Mouse (Mus musculus) bone marrow, adult 2 months (tissue): Measurements from ENCODE around the gene Vmac. TPM values are rescaled to one million over a fixed set of nuclear protein-coding genes. Genes with fewer than 3 reads are reported as not detected.

Source experiments
- H3K27ac ChIP-seq: fragments of 200-500 bp; 2 replicates; pipeline ENCODE4 v1.5.1; 2012; ENCODE audit warnings: low read depth, mild to moderate bottlenecking, control low read depth, inconsistent platforms, low read length; ENCODE audit not compliant: control insufficient read depth, poor library complexity, insufficient read depth
- H3K4me1 ChIP-seq: fragments of 200-500 bp; 2 replicates; pipeline ENCODE4 v1.6.1; 2011; ENCODE audit warnings: low read length; ENCODE audit not compliant: control insufficient read depth, insufficient read depth
- H3K4me3 ChIP-seq: fragments of 200-500 bp; replicated peaks from 2 replicates; pipeline ENCODE3; 2011; ENCODE audit warnings: mild to moderate bottlenecking, low read depth, low read length, control low read depth; ENCODE audit not compliant: control insufficient read depth
- CTCF ChIP-seq: fragments of 200-500 bp; IDR thresholded peaks from 2 replicates; pipeline ENCODE4 v1.5.1; 2011; ENCODE audit warnings: low read length, control low read depth; ENCODE audit not compliant: control insufficient read depth, insufficient read depth
- POLR2A ChIP-seq: fragments of 200-500 bp; IDR thresholded peaks from 2 replicates; pipeline ENCODE4 v1.6.1; 2011; ENCODE audit warnings: low read depth, mild to moderate bottlenecking, control low read depth, low read length, borderline replicate concordance; ENCODE audit not compliant: control insufficient read depth
- WGBS: fragments of 180-500 bp; shearing (Covaris S2); methylation state at CpG from one replicate; pipeline ENCODE4 v1.1.7; 2018; 5-methylcytosine and 5-hydroxymethylcytosine counted together
- polyA plus RNA-seq: library from polyadenylated mRNA; stranded (reverse); fragments of >200 nt; gene quantifications from 2 replicates; pipeline ENCODE4 v1.2.4, GENCODE M21; 2011; ENCODE audit warnings: low replicate concordance; ENCODE audit not compliant: missing spikeins, insufficient read depth, insufficient read length

Vmac gene
- 3.1 and 5.8 TPM in 2 replicates for polyA plus RNA-seq

GRCm38 (mm10) chr17:56717363-56718058 is at the start of gene Vmac, which contains the start of gene Ndufa11:
Vmac (minus strand) TSS chr17:56718022.
Ndufa11 (plus strand) TSS chr17:56717767.
- TF ChIP-seq POLR2A (peak; percentile 53; the same call in 1 of the 2 replicates), CTCF (no peak)
- peaks cover 3% of the 10 kb centered on the region; the same call in 1 of the 2 replicates for H3K4me1 ChIP-seq
- WGBS: under 1% methylated on average over 59 of the region's 59 CpGs
- H3K4me3 ChIP-seq: peak within 1 kb of the TSS; percentile 92
- peak within 1 kb of the TSS; percentile 82 for H3K27ac ChIP-seq

- peaks cover 6% of the 10 kb centered on the region; the same call in 1 of the 2 replicates for H3K4me1 ChIP-seq
- H3K27ac ChIP-seq: no peak overlapping the region
- TF ChIP-seq CTCF (no peak), POLR2A (no peak)
- WGBS: 92% methylated on average over 27 of the region's 27 CpGs
- H3K4me3 ChIP-seq: no peak overlapping the region
Observed at GRCm38 (mm10) chr17:56766631-56767405, 49.0 kb upstream of the Vmac start.

- 51% methylated on average over 12 of the region's 12 CpGs for WGBS
- Histone ChIP-seq H3K4me1 (peaks cover 6% of the 10 kb centered on the region; the same call in 1 of the 2 replicates), H3K4me3 (peak overlapping the region; percentile 99), H3K27ac (no peak overlapping the region; the same call in 1 of the 2 replicates)
- TF ChIP-seq CTCF (no peak), POLR2A (no peak)
Observed at GRCm38 (mm10) chr17:56765431-56765830, 47.6 kb upstream of the Vmac start.

GRCm38 (mm10) chr17:56764474-56765354 is 46.9 kb upstream of the Vmac start, which contains the start of gene Dus3l:
Dus3l (plus strand) TSS chr17:56764757.
- peak within 1 kb of the TSS; percentile 99 for H3K27ac ChIP-seq
- TF ChIP-seq POLR2A: peak; percentile 54; the same call in 1 of the 2 replicates
- no peak for TF ChIP-seq CTCF
- H3K4me1 ChIP-seq: peaks cover 6% of the 10 kb centered on the region; the same call in 1 of the 2 replicates
- under 1% methylated on average over 54 of the region's 58 CpGs for WGBS
- H3K4me3 ChIP-seq: peak within 1 kb of the TSS; percentile 99

- H3K4me1 ChIP-seq: peaks cover 6% of the 10 kb centered on the region; the same call in 1 of the 2 replicates
- H3K4me3 ChIP-seq: peak overlapping the region; percentile 99
- TF ChIP-seq POLR2A: no peak
- TF ChIP-seq CTCF: no peak
- no peak overlapping the region; the same call in 1 of the 2 replicates for H3K27ac ChIP-seq
- WGBS: 57% methylated on average over 8 of the region's 8 CpGs
Observed at GRCm38 (mm10) chr17:56763741-56764250, 46.0 kb upstream of the Vmac start.

- TF ChIP-seq POLR2A (no peak), CTCF (peak; percentile 71)
- WGBS: 40% methylated on average over 27 of the region's 27 CpGs
- no peak overlapping the region for H3K4me3 ChIP-seq
- peaks cover 6% of the 10 kb centered on the region; the same call in 1 of the 2 replicates for H3K4me1 ChIP-seq
- peak overlapping the region; percentile 7; the same call in 1 of the 2 replicates for H3K27ac ChIP-seq
Observed at GRCm38 (mm10) chr17:56762769-56763731, 45.2 kb upstream of the Vmac start.
